Mouse (Mus musculus) liver, embryonic 14.5 days (tissue): ENCODE measurements at regions not wholly inside any gene's neighbourhood (a gene's known extent, or its start where the extent isn't known, plus 50 kb on each side); places are given as distances from the start of the nearest gene placed in this dataset.

ENCODE experiments used
- ATAC-seq: fragments of 200-750 bp; cut with Nextera tagmentation; 2 replicates; pipeline ENCODE4 v1.8.0; 2017; ENCODE audit warnings: moderate number of reproducible peaks, mild to moderate bottlenecking, moderate library complexity; ENCODE audit not compliant: insufficient read depth
- DNase-seq, 3 experiments: peaks; one replicate each; pipeline ENCODE4 v3.0.0-alpha.2; 2012 to 2013; ENCODE audit warnings: low read depth in 3 of 3, low spot score in 3 of 3
- H3K27ac ChIP-seq: fragments of 300-500 bp; sonication (generic); 2 replicates; pipeline ENCODE4 v1.5.1; 2014; ENCODE audit warnings: moderate library complexity, mild to moderate bottlenecking, control low read depth, inconsistent platforms
- H3K27me3 ChIP-seq: fragments of 300-500 bp; sonication (generic); 2 replicates; pipeline ENCODE4 v1.6.1; 2014; ENCODE audit warnings: mild to moderate bottlenecking, low read length, moderate library complexity; ENCODE audit not compliant: control insufficient read depth, insufficient read depth
- H3K36me3 ChIP-seq: fragments of 300-500 bp; sonication (generic); replicated peaks from 2 replicates; pipeline ENCODE4 v1.6.1; 2014; ENCODE audit warnings: low read depth; ENCODE audit not compliant: control insufficient read depth, insufficient read depth
- H3K4me1 ChIP-seq, 2 experiments: fragments of 200-500 bp in 1 of 2; fragments of 300-500 bp in 1 of 2; sonication (generic) in 1 of 2; replicated peaks; 2 replicates each; pipeline ENCODE4 v1.6.1; 2012 to 2014; ENCODE audit warnings: antibody characterized with exemption in 1 of 2, inconsistent platforms in 1 of 2, low read length in 1 of 2; ENCODE audit not compliant: control insufficient read depth in 2 of 2, insufficient read depth in 2 of 2
- H3K4me2 ChIP-seq: fragments of 300-500 bp; sonication (generic); 2 replicates; pipeline ENCODE4 v1.6.1; 2014; ENCODE audit warnings: low read depth, mild to moderate bottlenecking, control low read depth, moderate library complexity
- H3K4me3 ChIP-seq, 2 experiments: fragments of 200-500 bp in 1 of 2; fragments of 300-500 bp in 1 of 2; sonication (generic) in 1 of 2; 2 replicates each; pipeline ENCODE4 v1.5.1; 2012 to 2014; ENCODE audit warnings: low read depth in 2 of 2, low read length in 2 of 2, mild to moderate bottlenecking in 2 of 2, control low read depth in 1 of 2, inconsistent platforms in 1 of 2, moderate library complexity in 1 of 2; ENCODE audit not compliant: insufficient read depth in 1 of 2
- H3K9ac ChIP-seq: fragments of 300-500 bp; sonication (generic); replicated peaks from 2 replicates; pipeline ENCODE4 v1.6.1; 2014; ENCODE audit warnings: mild to moderate bottlenecking, control low read depth, moderate library complexity
- H3K9me3 ChIP-seq: fragments of 300-500 bp; sonication (generic); 2 replicates; pipeline ENCODE4 v1.6.1; 2016; ENCODE audit warnings: low read length, mixed read lengths; ENCODE audit not compliant: control insufficient read depth
- CTCF ChIP-seq: IDR thresholded peaks from 2 replicates; pipeline ENCODE4 v1.5.1; 2016; ENCODE audit warnings: antibody characterized with exemption, low read depth, control low read depth
- EP300 ChIP-seq: IDR thresholded peaks from 2 replicates; pipeline ENCODE4 v1.6.1; 2016; ENCODE audit warnings: antibody characterized with exemption, low read depth
- WGBS: fragments of 180-500 bp; shearing (Covaris S2); extraction: QIAGEN DNeasy Blood & Tissue Kit; methylation state at CpG from one replicate; pipeline ENCODE4 v1.1.7; 2014; ENCODE audit not compliant: insufficient replicate concordance; 5-methylcytosine and 5-hydroxymethylcytosine counted together

DNA sequence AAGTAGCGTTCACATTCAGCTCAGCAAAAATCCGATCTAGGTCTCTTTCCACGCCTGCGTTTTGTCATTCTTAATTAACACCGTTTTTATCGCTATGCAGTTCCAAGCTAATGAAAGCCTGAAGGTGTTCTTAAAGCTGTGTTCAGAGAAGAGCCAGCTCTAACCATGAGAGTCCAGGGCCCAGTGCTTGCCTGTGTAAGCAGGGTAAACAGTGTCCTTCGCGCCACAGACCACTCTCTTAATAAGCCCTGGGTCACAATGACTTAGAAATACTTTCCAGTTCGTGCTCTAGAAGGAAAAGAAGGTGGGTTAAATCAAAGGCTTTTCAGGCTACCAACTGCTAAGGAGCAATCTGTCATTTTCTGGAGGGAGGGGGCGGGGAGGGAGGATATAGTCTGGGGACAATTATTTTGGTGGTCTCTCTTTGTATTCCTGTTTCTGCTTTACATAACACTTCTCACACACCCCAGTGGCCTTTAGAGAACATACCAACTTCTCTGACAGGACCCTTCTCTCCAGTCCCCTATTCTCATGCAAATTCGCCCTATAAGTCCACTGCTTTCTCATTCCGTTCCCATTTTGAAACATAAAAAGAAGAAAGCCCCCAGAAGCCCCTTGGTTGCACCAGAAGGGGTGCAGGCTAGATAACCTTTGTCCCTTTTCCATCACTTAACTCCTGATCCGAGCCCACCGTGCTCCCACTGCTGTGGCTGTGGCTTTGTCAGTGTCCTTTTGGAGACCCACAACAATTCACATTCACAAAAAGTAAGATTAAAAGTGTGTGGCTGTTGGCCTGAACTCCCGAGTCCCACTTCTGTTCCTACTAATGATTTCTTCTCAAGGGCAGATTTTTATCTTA, 63.6 kb downstream of the H2al2a start:
- H3K9ac ChIP-seq: no peak overlapping the region
- no peak overlapping the region for H3K27ac ChIP-seq
- no peak overlapping the region for H3K4me3 ChIP-seq
- DNase-seq (no peak), ATAC-seq (no peak)
- no peaks in the 10 kb centered on the region; a peak in 1 of 4 replicates for H3K4me1 ChIP-seq
- H3K27me3 ChIP-seq: no peaks in the 10 kb centered on the region
- H3K36me3 ChIP-seq: no peaks in the 10 kb centered on the region
- 62% methylated on average over 15 of the region's 15 CpGs for WGBS
- TF ChIP-seq EP300 (no peak), CTCF (no peak)
- H3K9me3 ChIP-seq: no peaks in the 10 kb centered on the region
- H3K4me2 ChIP-seq: no peak overlapping the region

- Histone ChIP-seq H3K4me1 (no peaks in the 10 kb centered on the region; a peak in 1 of 4 replicates), H3K9ac (no peak overlapping the region), H3K36me3 (no peaks in the 10 kb centered on the region), H3K27ac (no peak overlapping the region), H3K9me3 (no peaks in the 10 kb centered on the region), H3K27me3 (no peaks in the 10 kb centered on the region), H3K4me3 (no peak overlapping the region), H3K4me2 (no peak overlapping the region)
- DNase-seq: no peak
- TF ChIP-seq EP300 (no peak), CTCF (no peak)
- 65% methylated on average over 16 of the region's 16 CpGs for WGBS
- ATAC-seq: no peak
These were observed 64.3 kb downstream of the H2al2a start for GRCm38 (mm10) chr2:17932426-17932931.

- ATAC-seq (no peak), DNase-seq (no peak)
- WGBS: 22% methylated on average over 5 of the region's 5 CpGs
These were observed 64.9 kb downstream of the H2al2a start for GRCm38 (mm10) chr2:17931881-17932280.

GRCm38 (mm10) chr2:17918861-17919648, 77.7 kb downstream of the H2al2a start:
- no peaks in the 10 kb centered on the region for H3K9me3 ChIP-seq
- no peak overlapping the region for H3K27ac ChIP-seq
- H3K9ac ChIP-seq: no peak overlapping the region
- no peak for TF ChIP-seq CTCF
- no peak for TF ChIP-seq EP300
- no peak overlapping the region for H3K4me2 ChIP-seq
- H3K4me3 ChIP-seq: no peak overlapping the region
- DNase-seq (no peak), ATAC-seq (no peak)
- H3K27me3 ChIP-seq: no peaks in the 10 kb centered on the region
- no peaks in the 10 kb centered on the region for H3K4me1 ChIP-seq
- WGBS: 58% methylated on average over 1 of the region's 1 CpGs
- no peaks in the 10 kb centered on the region for H3K36me3 ChIP-seq

More at GRCm38 (mm10) chr2:17931881-17932280, 64.9 kb downstream of the H2al2a start:
- TF ChIP-seq CTCF (no peak), EP300 (no peak)
- no peaks in the 10 kb centered on the region; a peak in 1 of 4 replicates for H3K4me1 ChIP-seq
- H3K4me3 ChIP-seq: no peak overlapping the region
- no peaks in the 10 kb centered on the region for H3K36me3 ChIP-seq
- H3K27me3 ChIP-seq: no peaks in the 10 kb centered on the region
- no peak overlapping the region for H3K4me2 ChIP-seq
- H3K27ac ChIP-seq: no peak overlapping the region
- no peak overlapping the region for H3K9ac ChIP-seq
- H3K9me3 ChIP-seq: no peaks in the 10 kb centered on the region
